Mouse (Mus musculus) neural tube, embryonic 12.5 days (tissue): ENCODE data around the gene Olfr573-ps1. TPM values are rescaled to one million over a fixed set of nuclear protein-coding genes. Genes with fewer than 3 reads are reported as not detected.

Source experiments
- ATAC-seq: fragments of 200-750 bp; cut with Nextera tagmentation; 2 replicates; pipeline ENCODE4 v1.8.0; 2017; ENCODE audit warnings: low read depth, mild to moderate bottlenecking, moderate TSS enrichment, moderate library complexity; ENCODE audit not compliant: low FRiP score
- H3K27ac ChIP-seq: fragments of 300-500 bp; sonication (generic); 2 replicates; pipeline ENCODE4 v1.5.1; 2016
- H3K27me3 ChIP-seq: fragments of 300-500 bp; sonication (generic); replicated peaks from 2 replicates; pipeline ENCODE4 v1.6.1; 2016; ENCODE audit warnings: mild to moderate bottlenecking
- H3K36me3 ChIP-seq: fragments of 300-500 bp; sonication (generic); 2 replicates; pipeline ENCODE4 v1.6.1; 2016; ENCODE audit warnings: mild to moderate bottlenecking
- H3K4me1 ChIP-seq: fragments of 300-500 bp; sonication (generic); 2 replicates; pipeline ENCODE4 v1.6.1; 2016
- H3K4me2 ChIP-seq: fragments of 300-500 bp; sonication (generic); replicated peaks from 2 replicates; pipeline ENCODE4 v1.6.1; 2016; ENCODE audit warnings: mild to moderate bottlenecking
- H3K4me3 ChIP-seq: fragments of 300-500 bp; sonication (generic); 2 replicates; pipeline ENCODE4 v1.5.1; 2016
- H3K9ac ChIP-seq: fragments of 300-500 bp; sonication (generic); 2 replicates; pipeline ENCODE4 v1.6.1; 2016; ENCODE audit warnings: mild to moderate bottlenecking
- H3K9me3 ChIP-seq: fragments of 300-500 bp; sonication (generic); 2 replicates; pipeline ENCODE4 v1.6.1; 2016; ENCODE audit warnings: mild to moderate bottlenecking
- WGBS: fragments of 180-500 bp; shearing (Covaris S2); methylation state at CpG from one replicate; pipeline ENCODE4 v1.1.7; 2016; 5-methylcytosine and 5-hydroxymethylcytosine counted together
- polyA plus RNA-seq: library from polyadenylated mRNA; unstranded; fragments of >200 nt; fragmentation: Nextera tagmentation; extraction: Ambion mirVana; gene quantifications from 2 replicates; pipeline ENCODE4 v1.2.1, GENCODE M21; 2016

Olfr573-ps1 gene
- not detected in 2 replicates for polyA plus RNA-seq

GRCm38 (mm10) chr7:102942475-102942874 is at the start of gene Olfr573-ps1:
Olfr573-ps1 (minus strand) TSS chr7:102942575.
- H3K9ac ChIP-seq = no peak within 1 kb of the TSS
- no peaks in the 10 kb centered on the region for H3K27me3 ChIP-seq
- WGBS = 95% methylated on average over 2 of the region's 2 CpGs
- no peak within 1 kb of the TSS for H3K27ac ChIP-seq
- H3K4me3 ChIP-seq = no peak within 1 kb of the TSS
- no peak within 1 kb of the TSS for H3K4me2 ChIP-seq
- no peaks in the 10 kb centered on the region for H3K36me3 ChIP-seq
- no peaks in the 10 kb centered on the region for H3K4me1 ChIP-seq
- no peak for ATAC-seq
- H3K9me3 ChIP-seq = no peaks in the 10 kb centered on the region

- Histone ChIP-seq H3K9ac (no peak within 1 kb of the TSS), H3K4me2 (no peak within 1 kb of the TSS), H3K27ac (no peak within 1 kb of the TSS), H3K9me3 (no peaks in the 10 kb centered on the region), H3K4me1 (no peaks in the 10 kb centered on the region), H3K36me3 (no peaks in the 10 kb centered on the region), H3K4me3 (no peak within 1 kb of the TSS), H3K27me3 (no peaks in the 10 kb centered on the region)
- 87% methylated on average over 3 of the region's 3 CpGs for WGBS
- no peak for ATAC-seq
These were observed 46.8 kb upstream of the Olfr573-ps1 start, which contains the start of gene Olfr578 for GRCm38 (mm10) chr7:102989224-102989623. Olfr578 (minus strand) TSS chr7:102989324.

- Histone ChIP-seq H3K27me3 (no peaks in the 10 kb centered on the region), H3K4me1 (no peaks in the 10 kb centered on the region), H3K9me3 (no peaks in the 10 kb centered on the region), H3K27ac (no peak within 1 kb of the TSS), H3K4me2 (no peak within 1 kb of the TSS), H3K4me3 (no peak within 1 kb of the TSS), H3K9ac (no peak within 1 kb of the TSS), H3K36me3 (no peaks in the 10 kb centered on the region)
- 85% methylated on average over 2 of the region's 2 CpGs for WGBS
- ATAC-seq = no peak
These were observed 33.5 kb upstream of the Olfr573-ps1 start, which contains the start of gene Olfr577 for GRCm38 (mm10) chr7:102975843-102976242. Olfr577 (minus strand) TSS chr7:102975943.

- WGBS = 53% methylated on average over 1 of the region's 1 CpGs
- no peak for ATAC-seq
- no peak overlapping the region for H3K9ac ChIP-seq
- no peak overlapping the region for H3K27ac ChIP-seq
- H3K4me3 ChIP-seq = no peak overlapping the region
- H3K4me2 ChIP-seq = no peak overlapping the region
- no peaks in the 10 kb centered on the region for H3K4me1 ChIP-seq
- no peaks in the 10 kb centered on the region for H3K9me3 ChIP-seq
- H3K36me3 ChIP-seq = no peaks in the 10 kb centered on the region
- H3K27me3 ChIP-seq = no peaks in the 10 kb centered on the region
These were observed 32.0 kb upstream of the Olfr573-ps1 start for GRCm38 (mm10) chr7:102974399-102974798.

GRCm38 (mm10) chr7:102962360-102962759 is 20.0 kb upstream of the Olfr573-ps1 start, which contains the start of gene Olfr576:
Olfr576 (plus strand) TSS chr7:102962660.
- Histone ChIP-seq H3K27ac (no peak within 1 kb of the TSS), H3K27me3 (no peaks in the 10 kb centered on the region), H3K9me3 (no peaks in the 10 kb centered on the region), H3K36me3 (no peaks in the 10 kb centered on the region), H3K4me1 (no peaks in the 10 kb centered on the region), H3K4me3 (no peak within 1 kb of the TSS), H3K4me2 (no peak within 1 kb of the TSS), H3K9ac (no peak within 1 kb of the TSS)
- ATAC-seq = no peak
- 64% methylated on average over 2 of the region's 2 CpGs for WGBS

GRCm38 (mm10) chr7:102958593-102958992 is 16.2 kb upstream of the Olfr573-ps1 start, which contains the start of gene Olfr575:
Olfr575 (minus strand) TSS chr7:102958775.
- WGBS = 75% methylated on average over 1 of the region's 1 CpGs
- no peaks in the 10 kb centered on the region for H3K9me3 ChIP-seq
- H3K4me2 ChIP-seq = no peak within 1 kb of the TSS
- no peak for ATAC-seq
- H3K36me3 ChIP-seq = no peaks in the 10 kb centered on the region
- H3K27me3 ChIP-seq = no peaks in the 10 kb centered on the region
- no peak within 1 kb of the TSS for H3K9ac ChIP-seq
- H3K4me1 ChIP-seq = no peaks in the 10 kb centered on the region
- H3K27ac ChIP-seq = no peak within 1 kb of the TSS
- H3K4me3 ChIP-seq = no peak within 1 kb of the TSS

- Histone ChIP-seq H3K27ac (no peak overlapping the region), H3K4me3 (no peak overlapping the region), H3K4me2 (no peak overlapping the region), H3K9me3 (no peaks in the 10 kb centered on the region), H3K4me1 (no peaks in the 10 kb centered on the region), H3K36me3 (no peaks in the 10 kb centered on the region), H3K9ac (no peak overlapping the region), H3K27me3 (no peaks in the 10 kb centered on the region)
- ATAC-seq = no peak
- WGBS = 78% methylated on average over 3 of the region's 3 CpGs
These were observed 15.8 kb upstream of the Olfr573-ps1 start for GRCm38 (mm10) chr7:102958137-102958536.

GRCm38 (mm10) chr7:102950732-102951131 is 8.4 kb upstream of the Olfr573-ps1 start:
- Histone ChIP-seq H3K4me1 (no peaks in the 10 kb centered on the region), H3K4me2 (no peak overlapping the region), H3K4me3 (no peak overlapping the region), H3K27me3 (no peaks in the 10 kb centered on the region), H3K9me3 (no peaks in the 10 kb centered on the region), H3K9ac (no peak overlapping the region), H3K27ac (no peak overlapping the region), H3K36me3 (no peaks in the 10 kb centered on the region)
- no peak for ATAC-seq
- 85% methylated on average over 1 of the region's 1 CpGs for WGBS

GRCm38 (mm10) chr7:102948167-102948566 is 5.8 kb upstream of the Olfr573-ps1 start, which contains the start of gene Olfr574:
Olfr574 (plus strand) TSS chr7:102948467.
- no peak for ATAC-seq

GRCm38 (mm10) chr7:102943417-102943816 is 1.0 kb upstream of the Olfr573-ps1 start:
- H3K27ac ChIP-seq = no peak overlapping the region
- H3K9me3 ChIP-seq = no peaks in the 10 kb centered on the region
- ATAC-seq = no peak
- H3K4me1 ChIP-seq = no peaks in the 10 kb centered on the region
- no peaks in the 10 kb centered on the region for H3K27me3 ChIP-seq
- WGBS = 89% methylated on average over 1 of the region's 1 CpGs
- H3K9ac ChIP-seq = no peak overlapping the region
- no peak overlapping the region for H3K4me2 ChIP-seq
- no peak overlapping the region for H3K4me3 ChIP-seq
- no peaks in the 10 kb centered on the region for H3K36me3 ChIP-seq

More at GRCm38 (mm10) chr7:102948167-102948566, 5.8 kb upstream of the Olfr573-ps1 start, which contains the start of gene Olfr574:
- Histone ChIP-seq H3K4me3 (no peak within 1 kb of the TSS), H3K36me3 (no peaks in the 10 kb centered on the region), H3K27me3 (no peaks in the 10 kb centered on the region), H3K27ac (no peak within 1 kb of the TSS), H3K9ac (no peak within 1 kb of the TSS), H3K9me3 (no peaks in the 10 kb centered on the region), H3K4me2 (no peak within 1 kb of the TSS), H3K4me1 (no peaks in the 10 kb centered on the region)
- WGBS = 92% methylated on average over 1 of the region's 1 CpGs

- H3K27ac ChIP-seq = no peak overlapping the region
- H3K27me3 ChIP-seq = no peaks in the 10 kb centered on the region
- no peak overlapping the region for H3K9ac ChIP-seq
- H3K4me2 ChIP-seq = no peak overlapping the region
- no peak for ATAC-seq
- H3K4me1 ChIP-seq = no peaks in the 10 kb centered on the region
- no peaks in the 10 kb centered on the region for H3K9me3 ChIP-seq
- WGBS = 77% methylated on average over 3 of the region's 3 CpGs
- H3K4me3 ChIP-seq = no peak overlapping the region
- H3K36me3 ChIP-seq = no peaks in the 10 kb centered on the region
These were observed 15.3 kb downstream of the Olfr573-ps1 start for GRCm38 (mm10) chr7:102927105-102927504.

- no peak within 1 kb of the TSS for H3K4me2 ChIP-seq
- H3K27me3 ChIP-seq = no peaks in the 10 kb centered on the region
- ATAC-seq = no peak
- WGBS = 67% methylated on average over 1 of the region's 1 CpGs
- no peaks in the 10 kb centered on the region for H3K36me3 ChIP-seq
- H3K27ac ChIP-seq = no peak within 1 kb of the TSS
- no peak within 1 kb of the TSS for H3K4me3 ChIP-seq
- no peaks in the 10 kb centered on the region for H3K4me1 ChIP-seq
- H3K9me3 ChIP-seq = no peaks in the 10 kb centered on the region
- H3K9ac ChIP-seq = no peak within 1 kb of the TSS
These were observed 18.3 kb downstream of the Olfr573-ps1 start, which contains the start of gene Olfr572 for GRCm38 (mm10) chr7:102924109-102924508. Olfr572 (plus strand) TSS chr7:102924409.

GRCm38 (mm10) chr7:102919632-102920031 is 22.7 kb downstream of the Olfr573-ps1 start:
- ATAC-seq = peak; percentile 54; the same call in 1 of the 2 replicates
- 21% methylated on average over 1 of the region's 1 CpGs for WGBS
- H3K4me1 ChIP-seq = no peaks in the 10 kb centered on the region

More at GRCm38 (mm10) chr7:102919632-102920031, 22.7 kb downstream of the Olfr573-ps1 start:
- H3K9me3 ChIP-seq = no peaks in the 10 kb centered on the region
- no peak overlapping the region for H3K27ac ChIP-seq
- H3K9ac ChIP-seq = no peak overlapping the region
- no peaks in the 10 kb centered on the region for H3K27me3 ChIP-seq
- no peak overlapping the region for H3K4me3 ChIP-seq
- no peak overlapping the region for H3K4me2 ChIP-seq
- H3K36me3 ChIP-seq = no peaks in the 10 kb centered on the region
